Mouse (Mus musculus): ENCODE measurements at regions not wholly inside any gene's neighbourhood (a gene's known extent, or its start where the extent isn't known, plus 50 kb on each side); places are given as distances from the start of the nearest gene placed in this dataset.

- no peak for DNase-seq (ENCODE audit: low spot score in 2 of 2)
- intact Hi-C loops (cut with DNase I) = no loop called here
Measured at GRCm38 (mm10) chr16:46331336-46331735, 167.0 kb downstream of the Nectin3 start.

- DNase-seq (ENCODE audit: low spot score in 2 of 2) = no peak
- intact Hi-C loops (cut with DNase I) = no loop called here
Measured at GRCm38 (mm10) chr16:46299079-46299721, 144.3 kb upstream of the Gm4737 start.

GRCm38 (mm10) chr16:46297192-46297591 is 142.3 kb upstream of the Gm4737 start:
- intact Hi-C loops (cut with DNase I) = no loop called here
- DNase-seq (ENCODE audit: low spot score in 2 of 2) = no peak

GRCm38 (mm10) chr16:46296412-46296811 is 141.5 kb upstream of the Gm4737 start:
- DNase-seq (ENCODE audit: low spot score in 2 of 2) = peak in 1 of 2 experiments; percentile 26
- intact Hi-C loops (cut with DNase I) = no loop called here

- no peak for DNase-seq (ENCODE audit: low spot score in 2 of 2)
- intact Hi-C loops (cut with DNase I) = no loop called here
Measured at GRCm38 (mm10) chr16:46293831-46294230, 139.0 kb upstream of the Gm4737 start.

- no peak for DNase-seq (ENCODE audit: low spot score in 2 of 2)
- intact Hi-C loops (cut with DNase I) = no loop called here
Measured at GRCm38 (mm10) chr16:46291067-46291833, 136.4 kb upstream of the Gm4737 start.

GRCm38 (mm10) chr16:46290199-46290598 is 135.3 kb upstream of the Gm4737 start:
- intact Hi-C loops (cut with DNase I) = no loop called here
- DNase-seq (ENCODE audit: low spot score in 2 of 2) = peak; percentile 23 to 66

GRCm38 (mm10) chr16:46267533-46267932 is 112.7 kb upstream of the Gm4737 start:
- no peak for DNase-seq (ENCODE audit: low spot score in 2 of 2)
- intact Hi-C loops (cut with DNase I) = no loop called here

GRCm38 (mm10) chr16:46251639-46252038 is 96.8 kb upstream of the Gm4737 start:
- intact Hi-C loops (cut with DNase I) = no loop called here
- no peak for DNase-seq (ENCODE audit: low spot score in 2 of 2)

GRCm38 (mm10) chr16:46250943-46251342 is 96.1 kb upstream of the Gm4737 start:
- intact Hi-C loops (cut with DNase I) = no loop called here
- DNase-seq (ENCODE audit: low spot score in 2 of 2) = no peak

- intact Hi-C loops (cut with DNase I) = loop anchor here (5.0 kb wide), 1 partner anchor 1352 kb away; no protein-coding TSS in a partner anchor
- DNase-seq (ENCODE audit: low spot score in 2 of 2) = no peak
Measured at GRCm38 (mm10) chr16:46245598-46245997, 90.7 kb upstream of the Gm4737 start.

- DNase-seq (ENCODE audit: low spot score in 2 of 2) = peak; percentile 2 to 9
- intact Hi-C loops (cut with DNase I) = no loop called here
Measured at GRCm38 (mm10) chr16:46228744-46229143, 73.9 kb upstream of the Gm4737 start.

- DNase-seq (ENCODE audit: low spot score in 2 of 2) = no peak
- intact Hi-C loops (cut with DNase I) = no loop called here
Measured at GRCm38 (mm10) chr16:46223084-46223600, 68.3 kb upstream of the Gm4737 start.

- DNase-seq (ENCODE audit: low spot score in 2 of 2) = no peak
- intact Hi-C loops (cut with DNase I) = no loop called here
Measured at GRCm38 (mm10) chr16:46212504-46212903, 57.6 kb upstream of the Gm4737 start.

GRCm38 (mm10) chr16:46211914-46212313 is 57.0 kb upstream of the Gm4737 start:
- DNase-seq (ENCODE audit: low spot score in 2 of 2) = no peak
- intact Hi-C loops (cut with DNase I) = no loop called here

GRCm38 (mm10) chr16:46205114-46205513 is 50.2 kb upstream of the Gm4737 start:
- no peak for DNase-seq (ENCODE audit: low spot score in 2 of 2)
- intact Hi-C loops (cut with DNase I) = no loop called here
